Mouse (Mus musculus) ES-Bruce4 (cell line): ENCODE measurements around the gene Osmr.

ENCODE experiments used
- CTCF ChIP-seq: IDR thresholded peaks from one replicate; pipeline ENCODE4 v1.8.1; 2011; ENCODE audit warnings: low read depth, low read length
- EP300 ChIP-seq: IDR thresholded peaks from 2 replicates; pipeline ENCODE4 v1.6.1; 2011; ENCODE audit warnings: low read depth, low read length; ENCODE audit not compliant: insufficient read depth
- POLR2A ChIP-seq: IDR thresholded peaks from one replicate; pipeline ENCODE4 v1.8.1; 2011; ENCODE audit warnings: low read length; ENCODE audit not compliant: insufficient read depth

DNA sequence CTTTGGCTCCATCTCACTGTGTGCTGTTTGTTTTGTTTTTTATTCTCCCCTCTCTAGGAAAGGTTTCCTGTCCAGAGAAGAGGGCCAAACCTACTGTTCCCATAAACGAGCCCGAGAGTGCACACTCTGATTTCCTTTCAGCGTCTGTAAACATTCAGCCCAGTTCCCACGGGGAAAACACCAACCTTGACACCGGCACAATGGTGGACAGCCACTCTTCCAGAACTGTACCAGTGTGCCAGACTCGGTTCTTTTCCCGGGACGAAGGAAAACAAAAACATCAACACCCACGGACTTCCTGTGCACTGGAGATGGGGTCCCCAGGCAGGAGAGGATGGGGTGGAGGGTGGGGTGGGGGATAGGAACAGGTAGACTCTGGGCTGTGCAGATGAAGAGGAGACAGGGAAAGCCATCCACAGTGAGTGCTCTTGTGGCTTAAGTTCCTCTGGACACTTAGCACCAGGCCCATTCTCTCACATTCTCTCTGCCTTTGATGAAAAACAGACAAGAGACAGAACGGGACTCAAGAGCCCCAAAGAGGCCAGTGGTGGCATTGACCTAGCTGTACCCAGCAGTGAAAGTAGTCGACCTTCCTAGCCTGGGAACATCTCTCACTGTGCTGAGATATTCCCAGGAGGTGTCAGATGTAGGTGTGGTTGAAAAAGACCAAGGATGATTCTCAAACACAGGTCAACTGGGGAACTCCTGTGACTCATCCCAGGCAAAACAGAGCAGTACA, 3.0 kb downstream of the Osmr start:
- TF ChIP-seq POLR2A (no peak), EP300 (no peak), CTCF (no peak)
